Mouse (Mus musculus) fat pad, adult 2 months (tissue): ENCODE data around the gene Eif1.
"Not testable (repeated sequence)": the region's sequence is repeated elsewhere in the genome, so short reads cannot be mapped to it uniquely, and the experiment has no call there.

Experiments used
- DNase-seq: peaks from one replicate; pipeline ENCODE4 v3.0.0-alpha.2; 2011; ENCODE audit warnings: low read depth, low spot score; ENCODE audit errors: extremely low read depth

Eif1 gene

DNA sequence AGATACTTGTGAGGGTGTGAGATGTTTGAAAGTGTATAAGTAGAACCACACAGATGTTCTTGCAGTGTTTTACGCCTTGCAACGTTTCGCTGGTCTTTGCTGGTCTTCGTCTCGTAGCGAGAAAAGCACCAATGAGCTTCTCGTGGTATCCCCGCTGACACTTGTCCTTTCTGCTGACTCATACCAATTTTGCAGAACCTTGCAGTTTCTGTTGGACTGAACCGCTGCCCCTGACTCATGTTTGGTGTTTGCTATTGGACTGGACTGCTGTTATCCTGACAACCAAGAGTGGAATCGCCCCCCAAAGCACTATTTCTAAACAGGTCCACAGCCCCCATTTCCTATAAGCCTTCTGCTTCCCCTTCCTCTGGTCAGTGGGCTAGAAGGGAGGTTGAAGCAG, 24.6 kb downstream of the Eif1 start:
- no peak for DNase-seq

DNA sequence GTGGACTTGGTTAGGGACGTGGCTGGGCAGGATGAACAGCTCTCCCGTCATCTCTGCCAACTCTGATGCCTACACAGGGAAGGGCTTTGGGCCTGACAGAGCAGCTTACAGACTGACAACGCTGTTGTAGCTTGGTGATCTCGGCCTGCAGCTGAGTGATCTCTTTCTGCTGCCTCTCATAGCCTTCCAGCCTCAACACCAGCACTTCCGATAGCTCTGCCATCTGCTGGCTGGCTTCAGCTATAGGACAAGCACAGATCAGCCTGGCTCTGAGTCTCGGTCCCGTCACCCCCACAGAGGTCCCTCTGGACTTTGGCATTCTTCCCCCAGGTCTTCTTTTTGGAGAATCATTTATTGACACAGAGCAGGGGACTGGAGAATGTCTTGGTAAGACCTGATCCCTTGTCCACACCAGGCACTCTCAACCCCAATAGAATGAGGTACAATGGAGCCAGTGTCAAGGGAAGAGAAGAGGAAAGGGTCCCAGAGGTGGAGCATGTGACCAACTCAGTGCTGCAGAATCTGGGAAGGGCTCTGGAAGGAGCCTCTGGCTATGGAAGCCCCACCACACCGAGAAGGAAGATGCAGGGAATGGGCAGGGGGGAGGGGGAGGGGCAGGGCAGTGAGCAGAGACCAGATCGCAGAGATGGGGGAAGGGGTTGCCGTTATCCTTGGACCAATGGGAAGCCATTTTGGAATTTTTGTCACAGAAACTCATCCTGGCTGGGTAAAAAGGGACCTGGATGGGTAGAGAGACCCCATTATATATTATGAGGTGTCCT, 32.6 kb downstream of the Eif1 start:
- DNase-seq = no peak

DNA sequence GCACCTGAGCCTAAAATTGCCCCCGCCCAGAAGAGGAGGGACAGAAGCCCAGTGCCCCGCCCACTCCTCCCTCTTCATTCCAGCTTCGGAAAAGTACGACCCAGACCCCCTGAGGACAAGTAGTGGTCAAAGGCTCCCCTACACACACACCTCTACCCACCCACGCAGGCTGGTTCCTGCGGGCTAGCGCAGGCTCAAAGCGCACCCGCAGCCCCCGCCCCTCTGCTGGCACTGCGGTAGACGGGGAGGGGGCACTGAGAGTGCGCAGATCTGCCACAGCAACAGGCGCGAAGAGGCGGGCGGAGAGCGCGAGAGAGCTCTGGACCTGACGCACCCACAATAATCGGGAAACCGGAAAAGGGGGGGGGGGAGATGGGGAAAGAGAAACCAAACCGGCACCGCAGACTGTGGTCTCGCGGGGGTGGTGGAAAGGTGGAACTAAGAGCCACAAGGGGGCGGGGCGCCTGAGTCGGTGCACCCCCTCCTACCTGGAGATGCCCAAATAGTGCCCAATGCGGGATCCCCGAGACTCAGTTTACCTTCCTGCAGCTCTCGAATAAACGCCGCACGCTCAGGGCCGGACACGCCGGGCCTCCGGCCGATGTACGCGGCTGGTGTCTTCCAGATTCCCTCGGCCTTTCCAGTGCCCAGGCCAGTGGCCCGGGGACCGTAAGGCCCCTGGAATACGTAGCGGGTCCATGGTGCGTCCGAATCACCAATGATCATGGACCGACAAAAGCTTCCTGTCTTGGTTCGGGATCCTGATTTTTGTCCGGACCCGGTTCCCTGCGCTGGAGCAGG, 35.7 kb downstream of the Eif1 start:
- DNase-seq = no peak

DNA sequence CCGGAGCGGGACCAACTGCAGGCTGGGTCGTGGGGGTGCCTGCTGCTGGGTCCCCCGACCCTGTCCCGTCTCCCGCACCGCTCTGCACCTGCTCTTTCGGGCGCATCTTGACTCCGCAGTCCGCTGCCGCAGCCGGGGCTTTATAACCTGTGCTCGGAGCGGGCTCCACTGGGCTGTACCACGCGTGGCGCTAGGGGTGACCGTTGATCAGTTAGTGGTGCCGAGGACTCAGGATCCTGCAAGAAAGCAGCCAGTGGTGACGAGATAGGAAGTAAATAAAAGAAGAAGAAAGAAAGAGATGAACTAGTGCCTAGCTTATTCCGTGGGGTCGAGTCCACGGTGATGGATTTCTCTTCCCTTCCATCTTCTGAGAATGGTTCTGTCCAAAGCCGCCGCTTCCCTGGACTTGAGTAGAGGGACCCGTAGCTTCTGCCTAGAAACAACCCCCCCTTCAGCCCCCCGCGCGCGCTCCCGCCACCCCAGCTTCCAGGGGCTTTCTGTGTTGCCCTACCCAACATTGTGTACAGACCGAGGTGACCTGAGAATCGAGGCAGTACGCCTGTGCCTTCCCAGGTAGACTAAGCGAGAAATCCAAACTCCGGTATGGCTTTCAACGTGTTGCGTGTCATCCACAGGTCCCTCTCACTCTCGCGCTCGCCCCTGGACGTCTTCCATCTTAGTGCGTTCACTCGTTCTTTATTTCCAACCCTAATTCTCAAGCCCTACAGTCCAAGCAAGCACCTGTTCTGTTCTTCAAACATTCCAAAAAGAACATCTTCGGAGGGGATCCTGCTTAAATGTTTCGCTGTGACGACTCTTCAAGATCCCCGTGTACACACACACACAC, 36.5 kb downstream of the Eif1 start, which contains the start of gene Hap1:
Gene Hap1 (minus strand): TSS at position 157 of the 847 bp plus-strand sequence.
- DNase-seq = no peak

DNA sequence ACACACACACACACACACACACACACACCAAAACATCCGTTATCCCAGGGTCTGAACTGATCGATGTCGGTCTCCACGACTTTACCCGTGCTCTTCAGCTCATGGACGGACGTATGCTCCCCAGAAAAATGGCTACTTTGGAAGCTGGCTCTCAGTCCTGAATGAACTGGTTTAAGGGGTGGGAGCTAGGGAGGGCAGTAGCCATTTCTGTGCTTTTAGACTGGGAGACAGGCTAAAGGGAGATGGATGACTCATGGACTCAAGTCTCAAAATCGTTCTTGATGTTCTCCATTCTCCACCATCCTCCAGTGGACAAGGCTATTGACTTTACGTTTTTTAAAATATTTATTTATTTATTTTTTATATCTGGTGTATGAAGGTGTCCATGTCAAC, 37.1 kb downstream of the Eif1 start:
- DNase-seq = no peak

DNA sequence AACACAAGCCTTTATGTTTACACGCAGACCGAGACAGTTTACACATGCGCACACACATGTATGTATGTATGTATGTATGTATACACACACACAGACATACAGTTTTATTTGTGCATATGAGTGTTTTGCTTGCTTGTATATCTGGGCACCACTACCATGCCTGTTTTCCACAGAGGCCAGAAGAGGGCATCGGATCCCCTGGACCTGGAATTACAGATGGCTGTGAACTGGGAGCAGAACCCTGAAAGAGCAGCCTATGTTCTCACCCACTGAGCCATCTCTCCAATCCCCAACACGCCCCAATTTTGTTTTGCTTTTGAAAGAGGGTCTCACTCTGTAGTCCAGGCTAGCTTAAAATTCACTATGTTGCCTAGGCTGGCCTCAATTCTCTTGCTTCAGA, 37.7 kb downstream of the Eif1 start:
- DNase-seq = no peak

DNA sequence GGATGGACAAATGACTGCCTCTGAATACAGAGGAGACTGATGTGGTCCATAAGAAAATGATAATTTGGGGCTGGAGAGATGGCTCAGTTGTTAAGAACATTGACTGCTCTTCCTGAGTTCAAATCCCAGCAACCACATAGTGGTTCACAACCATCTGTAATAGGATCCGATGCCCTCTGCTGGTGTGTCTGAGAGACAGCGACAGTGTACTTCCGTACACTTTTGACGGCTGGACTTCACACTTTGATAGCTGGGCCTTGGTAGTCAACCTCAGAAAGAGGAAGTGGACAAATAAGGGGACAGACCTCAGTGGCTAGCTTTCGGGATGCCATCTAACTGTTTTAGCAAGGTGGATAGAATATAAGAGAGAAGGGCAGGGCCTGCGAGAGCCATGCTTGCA, 40.5 kb downstream of the Eif1 start:
- DNase-seq = no peak

DNA sequence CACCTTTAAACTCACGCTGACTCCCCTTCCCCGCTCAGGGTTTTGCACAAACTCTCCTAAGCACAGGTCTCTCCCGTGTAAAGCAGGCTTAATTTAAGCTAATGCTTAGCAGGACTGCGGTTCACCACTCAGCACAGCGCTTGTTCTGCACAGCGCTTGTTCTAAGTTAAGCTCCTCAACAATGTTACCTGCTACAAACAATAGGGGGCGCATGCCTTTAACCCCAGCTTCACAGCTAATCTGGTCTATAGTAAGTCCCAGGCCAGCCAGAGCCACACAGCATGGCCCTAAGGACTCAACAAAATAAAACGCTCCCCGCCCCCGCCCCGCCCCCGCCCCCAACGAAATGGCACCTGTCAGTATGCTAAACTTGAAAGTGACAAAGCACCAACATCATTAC, 41.4 kb downstream of the Eif1 start:
- DNase-seq = not testable (repeated sequence)

DNA sequence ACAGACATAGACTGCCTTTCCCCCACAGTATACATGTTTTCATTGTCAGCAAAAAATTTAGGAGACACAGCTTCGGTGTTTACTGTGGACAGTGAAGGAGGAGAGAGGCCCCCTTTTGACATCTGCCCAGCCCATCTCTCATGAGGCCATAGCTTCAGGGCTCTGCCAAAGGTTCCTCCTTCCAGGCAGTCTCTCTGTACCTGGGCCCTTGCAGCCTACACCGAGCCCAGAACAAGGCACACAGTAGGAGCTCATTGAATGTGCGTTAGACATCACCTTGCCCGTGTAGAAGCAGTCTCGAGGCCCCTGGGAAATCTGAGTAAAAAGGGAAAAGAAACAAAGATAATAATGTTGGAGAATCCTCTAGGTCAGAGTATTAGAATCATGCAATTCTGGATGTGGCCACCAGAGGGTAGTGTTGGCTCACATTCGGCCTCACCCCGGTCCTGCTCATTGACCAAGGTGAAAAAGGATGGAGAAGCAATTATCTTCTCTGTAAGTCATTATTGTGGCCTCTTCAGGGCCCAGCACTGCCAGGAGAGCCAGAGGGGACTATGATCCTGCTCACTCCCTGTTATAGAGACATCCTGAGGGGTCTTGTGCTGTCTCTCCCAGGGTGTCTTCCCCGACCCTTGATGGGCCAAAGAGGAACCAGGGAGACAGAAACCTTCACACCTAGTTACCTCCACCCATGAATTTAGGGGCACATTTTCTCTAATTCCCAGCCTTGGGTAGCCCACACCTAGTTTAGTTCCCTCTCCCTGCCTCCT, 42.7 kb downstream of the Eif1 start:
- DNase-seq = no peak

DNA sequence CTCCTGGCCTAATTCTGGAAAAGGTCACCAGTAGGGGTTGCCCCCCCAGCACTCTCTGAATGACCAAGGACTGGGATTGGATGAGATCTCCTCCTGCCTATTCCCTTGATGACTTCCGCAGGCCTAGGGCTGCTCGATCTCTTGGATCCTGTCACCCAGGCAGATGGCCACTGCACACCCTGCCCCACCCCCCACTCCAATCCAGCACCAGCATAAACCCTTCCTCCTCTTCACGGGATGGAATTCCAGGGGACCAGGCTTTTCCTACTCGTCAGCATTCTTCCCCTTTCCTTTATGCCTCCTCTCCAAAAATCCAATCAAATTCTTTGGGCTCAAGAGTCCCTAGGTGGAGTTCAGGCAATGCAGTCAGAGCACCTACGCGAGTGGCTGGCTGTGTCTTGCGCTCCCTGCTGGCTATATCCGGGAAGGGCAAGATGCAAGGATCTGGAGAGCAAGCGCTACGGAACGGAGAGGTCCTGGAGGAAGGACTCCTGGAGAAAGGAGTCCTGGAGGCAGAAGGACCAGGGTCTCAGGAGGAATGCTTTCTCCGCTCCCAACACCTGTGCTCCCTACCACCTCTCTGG, 43.4 kb downstream of the Eif1 start:
- no peak for DNase-seq

DNA sequence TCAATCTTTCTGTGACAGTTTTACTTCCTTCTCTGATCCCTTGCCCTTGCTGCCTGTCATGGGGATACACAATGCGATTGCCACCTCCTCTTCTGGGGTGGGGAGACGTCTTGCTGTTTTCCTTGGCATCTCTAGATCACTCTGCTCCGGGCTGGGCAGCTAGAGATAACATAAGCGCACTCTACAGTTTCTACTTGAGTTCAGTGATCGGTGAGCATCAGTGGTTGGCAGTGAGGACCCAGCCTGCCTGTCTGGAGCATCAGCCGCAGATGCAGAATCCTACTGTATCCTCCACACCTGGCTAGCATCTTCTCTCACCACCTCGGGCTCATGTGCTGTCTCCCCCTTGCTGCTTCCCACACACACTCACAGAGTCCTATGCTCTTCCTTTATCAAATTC, 49.5 kb downstream of the Eif1 start:
- DNase-seq = no peak

DNA sequence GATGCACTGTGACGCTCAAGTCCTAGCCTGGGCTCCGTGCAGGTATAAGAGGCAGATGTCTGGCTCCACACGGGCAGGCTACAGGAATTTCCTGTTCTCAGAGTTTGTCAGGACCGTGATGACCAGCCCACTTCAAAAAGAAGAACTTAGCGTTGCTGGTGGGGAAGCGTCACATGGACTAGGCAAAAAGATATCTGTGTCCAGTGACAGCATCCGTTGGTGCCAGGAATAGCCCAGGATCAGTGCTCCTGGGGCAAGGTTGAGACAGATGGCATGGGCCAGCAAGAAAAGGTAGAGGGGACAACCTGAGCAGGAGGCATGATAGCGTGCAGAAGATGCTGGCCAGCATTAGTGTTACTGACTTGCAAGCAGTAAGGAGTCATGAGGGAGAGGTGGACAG, 50.1 kb downstream of the Eif1 start:
- DNase-seq = no peak
